Mouse (Mus musculus): Measurements from ENCODE around the gene Nfib.

The Nfib gene

DNA sequence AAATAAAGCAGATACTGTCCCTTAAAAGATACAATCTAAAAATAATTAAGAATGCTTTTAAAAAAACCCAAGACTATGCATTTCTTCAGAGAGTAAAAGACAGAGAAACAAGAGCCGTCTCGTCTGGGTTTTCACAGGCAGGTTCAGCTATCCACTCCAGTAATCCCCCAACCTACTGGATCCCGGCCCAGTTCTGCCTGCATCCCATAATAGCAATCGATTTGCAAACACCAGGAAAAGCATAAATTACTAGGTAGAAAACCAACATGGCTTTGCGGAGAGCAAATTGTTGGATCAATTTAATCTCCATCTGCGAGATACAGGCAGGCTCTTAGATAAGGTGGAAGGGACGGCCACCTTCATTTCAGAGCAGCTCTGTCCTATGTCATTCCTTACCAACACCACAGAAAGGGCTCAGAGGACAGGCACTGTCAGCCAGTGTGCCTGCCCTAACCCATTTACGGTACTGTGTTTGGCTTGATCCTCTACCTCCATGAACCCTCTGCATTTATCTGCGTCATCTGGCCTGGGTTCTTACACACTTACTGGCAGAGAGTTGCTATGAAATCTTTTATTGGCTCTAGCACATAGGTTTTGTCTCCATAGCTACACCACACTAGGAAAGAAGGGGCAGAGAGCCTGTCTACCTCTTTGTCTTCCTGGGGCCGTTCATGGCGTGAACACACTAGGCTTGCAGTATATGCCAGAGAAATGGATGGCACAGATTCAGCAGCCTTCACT lies 321.4 kb downstream of the Nfib start:
- DNase-seq: peak in 1 of 2 experiments; percentile 48

DNA sequence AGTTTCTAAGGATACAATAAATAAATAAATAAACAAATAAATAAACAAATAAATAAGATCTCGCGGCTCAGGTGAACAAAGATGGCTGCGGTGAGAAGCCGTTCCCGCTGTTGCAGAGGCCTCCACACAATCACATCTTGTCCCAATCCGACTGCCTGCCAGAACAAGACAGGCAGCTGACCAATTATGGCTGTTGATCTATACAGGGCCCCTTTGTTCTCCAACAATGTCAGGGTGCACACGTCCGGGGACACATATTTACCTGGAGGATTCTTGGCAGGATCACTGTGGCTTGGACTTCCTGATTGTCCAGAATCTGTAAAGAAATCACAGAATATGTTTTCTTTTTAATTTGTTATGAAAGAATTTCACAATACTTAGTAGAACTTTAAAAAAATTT lies 322.2 kb downstream of the Nfib start:
- no peak for DNase-seq

DNA sequence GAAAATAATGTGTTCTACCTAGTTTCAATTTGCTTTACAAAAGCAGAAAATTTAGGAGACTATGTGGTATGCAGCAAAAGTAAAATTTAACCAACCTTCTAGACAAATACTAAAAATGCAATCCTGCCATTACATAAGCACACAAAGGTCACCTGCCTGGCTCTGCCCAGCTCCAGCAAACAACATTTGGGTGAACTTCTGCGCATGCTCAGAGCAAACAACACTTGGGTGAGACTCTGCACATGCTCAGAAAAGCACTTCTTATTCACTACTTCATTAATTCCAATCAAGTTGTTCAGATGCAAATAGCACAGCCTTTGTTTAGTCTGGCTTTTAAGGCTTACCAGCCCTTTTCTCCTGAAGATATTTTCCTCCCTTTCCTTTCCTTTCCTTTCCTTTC lies 323.8 kb downstream of the Nfib start:
- no peak for DNase-seq

- DNase-seq: no peak
Observed at GRCm38 (mm10) chr4:82380578-82380977, 325.0 kb downstream of the Nfib start.

DNA sequence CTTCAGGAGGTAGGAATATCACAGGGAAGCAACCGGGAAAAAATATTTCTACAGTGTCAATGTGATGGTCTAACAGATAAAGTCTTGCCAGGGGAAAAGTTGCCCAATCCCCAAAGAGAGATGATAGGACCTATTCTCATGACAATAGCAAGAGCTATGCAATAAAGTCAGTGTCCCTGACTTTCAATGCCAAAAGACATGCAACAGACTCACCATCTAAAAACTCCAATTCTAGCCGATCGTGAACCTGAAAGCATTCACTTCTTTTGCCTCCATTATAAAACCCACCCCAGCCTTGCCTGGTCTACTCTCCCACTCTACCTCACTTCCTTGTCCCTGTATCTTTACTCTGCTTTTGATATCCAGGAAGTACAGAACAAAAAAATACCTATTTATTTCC lies 327.5 kb downstream of the Nfib start:
- DNase-seq: no peak

DNA sequence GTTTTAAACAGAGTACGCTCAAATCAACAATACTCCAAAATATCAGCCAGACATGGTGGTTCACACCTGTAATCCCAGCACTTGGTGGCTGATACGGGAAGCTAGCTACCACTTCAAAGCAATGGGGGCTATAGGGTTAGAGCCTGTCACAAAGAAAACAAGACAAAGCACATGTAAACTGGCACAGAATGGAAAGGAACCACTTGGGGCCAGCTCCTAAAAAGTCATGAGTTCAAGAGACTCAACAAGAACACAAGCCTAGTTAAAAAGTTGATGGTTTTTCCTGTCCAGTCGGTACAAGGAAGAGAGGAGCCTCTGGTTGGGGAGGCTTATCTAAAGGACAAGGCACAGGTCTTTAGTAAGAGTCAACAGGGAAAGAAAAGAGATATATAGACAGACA lies 327.9 kb downstream of the Nfib start:
- DNase-seq: no peak

GRCm38 (mm10) chr4:82374560-82374959 lies 331.0 kb downstream of the Nfib start:
- DNase-seq: no peak

DNA sequence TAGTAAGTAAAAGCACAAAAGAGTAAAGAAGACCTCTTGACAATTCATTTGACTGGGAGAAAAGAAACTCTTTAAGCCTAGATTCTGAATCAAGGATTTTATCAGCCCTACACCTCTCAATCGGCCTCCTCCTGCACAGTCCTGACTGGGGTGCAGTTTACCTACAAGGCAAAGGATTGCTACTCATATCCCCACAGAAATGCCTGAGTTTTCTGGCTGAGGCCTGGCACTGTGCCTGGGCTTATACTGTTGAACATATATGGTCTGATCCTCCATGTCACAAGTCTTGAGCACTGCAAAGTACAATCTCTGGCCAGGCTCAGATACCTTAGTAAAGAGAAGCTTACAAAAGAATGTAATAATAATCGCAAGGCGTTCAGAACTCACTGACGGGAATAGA lies 333.3 kb downstream of the Nfib start:
- no peak for DNase-seq

DNA sequence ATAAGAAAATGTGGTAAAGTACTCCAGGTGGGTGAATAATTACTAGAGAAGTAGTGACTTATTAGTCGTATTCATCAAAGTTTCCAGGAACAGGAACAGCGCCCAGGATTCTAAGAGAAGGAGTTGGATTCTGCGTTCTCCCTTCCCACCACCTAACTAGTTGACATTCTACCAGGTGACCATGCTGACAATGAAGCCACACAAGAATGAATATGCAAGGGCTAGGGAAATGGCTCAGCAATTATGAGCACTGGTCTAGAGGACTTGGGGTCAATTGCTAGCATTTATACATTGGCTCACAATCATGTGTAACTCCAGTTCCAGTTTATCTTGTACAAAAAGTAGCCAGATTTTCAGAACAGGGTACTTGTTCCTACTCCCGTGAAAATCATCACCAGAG lies 334.1 kb downstream of the Nfib start:
- DNase-seq: no peak

DNA sequence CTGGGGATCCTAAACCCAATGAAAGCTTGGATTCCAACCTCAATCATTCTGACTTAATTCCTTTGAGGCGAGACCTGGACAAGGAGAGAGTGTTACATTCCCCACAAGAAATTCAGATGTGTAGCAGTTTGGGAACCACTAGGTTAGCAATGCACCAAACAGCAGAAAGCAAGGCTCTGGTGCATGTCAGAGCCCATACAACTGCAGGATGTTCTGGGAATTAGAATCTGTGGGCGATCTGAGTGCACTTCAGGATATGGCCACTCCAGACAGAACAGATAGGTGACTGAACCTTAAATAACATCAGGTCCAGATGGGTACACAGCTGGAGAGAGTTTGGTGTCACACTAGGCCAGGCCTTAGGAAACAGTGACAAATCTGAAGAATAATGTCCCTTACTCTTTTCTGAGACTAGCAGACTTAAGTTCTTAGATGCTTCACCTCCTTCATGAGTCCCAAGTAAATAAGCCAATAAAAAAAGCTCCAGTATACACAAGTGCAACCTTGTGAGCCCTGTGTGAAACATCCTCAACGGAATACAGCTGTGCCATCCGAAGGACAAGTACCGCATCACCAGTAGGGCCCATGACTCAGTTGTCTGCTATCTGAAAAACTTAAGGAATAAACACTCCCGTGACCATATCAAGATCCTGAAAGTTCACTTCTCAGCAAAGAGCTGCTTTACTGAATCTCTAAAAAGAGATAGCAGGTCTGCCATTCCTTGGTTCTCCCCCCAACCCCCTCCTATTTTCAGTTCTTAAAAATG lies 336.4 kb downstream of the Nfib start:
- DNase-seq: no peak

GRCm38 (mm10) chr4:82368091-82368775 lies 337.3 kb downstream of the Nfib start:
- DNase-seq: no peak

DNA sequence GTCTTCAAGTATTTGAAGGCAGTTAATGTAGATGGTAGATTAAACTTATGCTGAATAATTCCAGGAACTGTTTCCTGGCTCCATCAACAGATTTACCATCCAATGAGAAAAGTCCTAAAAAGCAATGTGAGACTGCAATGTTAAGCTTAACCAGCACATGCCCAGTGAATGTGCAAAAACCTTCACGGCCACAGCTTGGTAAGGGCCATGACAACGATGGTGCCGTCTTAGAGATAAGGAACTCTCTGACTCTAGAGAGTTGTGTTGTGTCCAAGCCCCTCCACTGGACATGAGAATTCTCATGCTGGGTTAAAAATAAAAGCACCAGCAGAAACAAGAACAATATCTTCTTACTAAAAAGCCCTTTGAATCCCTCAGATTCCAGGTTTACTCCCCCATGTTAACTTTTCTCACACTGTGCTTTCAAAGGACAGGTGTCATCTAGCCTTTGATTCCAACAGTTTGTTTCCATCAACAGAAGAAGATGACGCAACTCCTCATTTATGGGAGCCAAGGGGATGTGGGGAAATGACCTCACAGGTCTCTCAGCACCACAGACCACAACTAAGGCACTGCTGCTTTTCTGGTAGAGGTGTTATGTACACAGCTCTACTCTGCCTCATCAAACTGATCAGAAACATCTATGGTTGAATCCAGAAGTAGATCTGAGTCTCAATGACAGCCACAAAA lies 340.7 kb downstream of the Nfib start:
- no peak for DNase-seq

GRCm38 (mm10) chr4:82363951-82364350 lies 341.6 kb downstream of the Nfib start:
- DNase-seq: no peak

- DNase-seq: no peak
Observed at GRCm38 (mm10) chr4:82362294-82362693, 343.3 kb downstream of the Nfib start.

- DNase-seq: no peak
Observed at GRCm38 (mm10) chr4:82360081-82360511, 345.5 kb downstream of the Nfib start.

DNA sequence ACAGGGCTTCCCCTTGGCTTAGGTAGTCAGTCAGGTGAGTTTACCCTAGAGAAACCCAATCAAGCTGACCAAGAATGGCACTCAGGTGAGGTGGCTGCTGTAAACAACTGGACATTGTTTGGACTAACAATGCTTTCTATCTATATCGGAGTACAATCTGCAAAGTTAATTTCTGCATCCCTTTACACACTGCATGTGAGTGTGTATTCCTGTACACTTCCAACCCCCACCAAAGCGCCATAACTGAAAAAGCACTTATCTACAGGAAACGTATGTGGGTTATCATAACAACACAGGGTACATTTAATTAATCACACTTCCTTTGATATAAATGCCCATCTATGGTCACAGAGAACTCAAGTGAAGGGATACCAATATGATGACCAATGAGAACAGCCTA lies 346.4 kb downstream of the Nfib start:
- DNase-seq: no peak

- DNase-seq: no peak
Observed at GRCm38 (mm10) chr4:82349006-82349405, 356.5 kb downstream of the Nfib start.

DNA sequence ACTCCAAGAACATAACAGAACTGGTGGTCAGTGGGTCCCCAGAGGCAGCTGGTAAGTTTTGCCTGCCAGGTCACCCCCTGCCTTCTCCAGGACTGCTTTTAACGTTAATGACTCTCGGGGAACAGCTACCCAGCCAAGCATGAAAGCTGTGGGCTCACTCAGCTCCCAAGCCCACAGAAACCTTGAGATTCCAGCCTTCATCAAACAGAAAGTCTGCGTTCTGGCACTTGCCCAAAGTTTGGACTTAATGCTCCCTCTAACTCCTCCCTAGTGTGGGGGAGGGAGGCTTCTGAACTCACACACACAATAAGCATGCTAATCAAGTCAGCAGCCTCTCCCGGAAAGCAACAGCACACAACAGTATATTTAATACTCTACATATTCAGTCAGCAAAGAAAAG lies 360.8 kb downstream of the Nfib start:
- no peak for DNase-seq

DNA sequence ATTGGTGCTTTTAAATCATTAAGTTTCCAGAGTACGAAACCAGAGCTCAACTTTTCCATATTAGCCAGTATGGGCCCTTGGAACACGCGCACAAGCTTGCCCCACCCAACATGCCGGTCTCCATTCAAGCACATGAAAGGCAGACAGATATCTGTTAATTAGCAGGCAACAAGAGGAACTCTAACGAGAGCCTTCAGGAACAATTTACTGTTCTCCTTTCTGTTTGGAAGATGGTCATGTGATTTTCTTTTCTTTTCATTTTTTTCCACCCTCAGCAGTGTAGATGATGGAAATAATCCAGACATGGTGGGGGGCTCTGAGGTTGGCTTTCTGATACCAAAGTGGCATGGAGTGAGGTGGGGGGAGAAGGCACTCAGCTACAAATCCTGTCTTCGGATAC lies 361.3 kb downstream of the Nfib start:
- no peak for DNase-seq

DNA sequence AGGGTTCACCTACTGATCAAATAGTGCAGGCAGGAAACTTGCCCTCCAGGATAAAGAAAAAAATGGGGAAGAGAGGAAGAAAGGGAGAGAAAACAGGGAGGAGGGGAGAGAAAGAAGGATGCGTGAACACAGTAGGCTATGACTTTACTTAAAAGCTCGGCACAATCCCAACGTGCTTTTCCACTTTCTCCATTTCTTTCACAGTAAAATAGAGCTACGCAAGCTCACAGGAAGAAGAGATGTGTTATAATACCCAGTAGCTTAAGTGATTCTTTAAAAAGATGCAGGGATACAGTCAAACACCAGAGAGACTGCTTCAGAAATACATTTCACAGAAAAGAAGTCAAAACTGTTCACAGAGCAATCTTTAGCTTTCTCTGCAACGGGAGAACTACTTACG lies 366.6 kb downstream of the Nfib start:
- DNase-seq: no peak

DNA sequence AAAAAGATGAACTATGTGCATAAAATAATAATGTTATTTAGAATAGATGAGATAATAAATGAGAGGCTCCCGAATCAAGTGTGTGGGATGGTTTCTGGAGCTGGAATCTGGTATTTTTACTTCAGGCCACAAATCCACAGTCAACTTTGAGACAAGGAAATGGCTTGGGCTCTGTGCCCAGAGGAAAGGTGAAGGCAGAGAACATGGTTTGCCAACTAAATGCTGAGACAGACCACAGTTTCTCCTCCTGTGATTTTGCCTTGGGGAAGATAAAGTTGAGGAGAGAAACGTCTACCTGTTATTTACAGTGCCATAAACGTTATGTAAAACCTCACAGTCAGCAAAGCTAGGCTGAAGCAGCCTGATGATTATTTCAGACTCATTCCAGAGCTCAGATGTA lies 367.1 kb downstream of the Nfib start:
- DNase-seq: peak; percentile 54 to 63

DNA sequence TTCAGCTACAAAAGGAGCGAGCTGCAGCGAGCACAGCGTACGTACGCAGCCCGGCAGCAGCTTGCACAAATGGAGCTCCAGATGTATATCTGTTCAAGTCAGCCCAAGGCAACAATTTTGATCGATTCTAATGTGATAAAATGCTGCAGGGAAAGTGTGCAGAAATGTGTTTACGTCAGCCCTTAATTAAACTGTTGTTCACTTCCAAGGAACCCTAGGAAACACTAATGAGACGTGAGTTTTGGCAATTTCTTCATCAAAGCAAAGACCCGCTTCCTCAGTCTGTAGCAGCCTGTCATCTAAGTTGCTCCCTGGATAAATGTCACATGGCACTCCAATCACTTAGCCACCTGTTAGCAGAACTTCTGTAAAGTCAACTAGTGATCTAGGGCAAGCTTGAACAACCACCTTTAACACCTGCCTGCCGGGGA lies 368.6 kb downstream of the Nfib start:
- DNase-seq: no peak

- DNase-seq: no peak
Observed at GRCm38 (mm10) chr4:82335266-82335865, 370.2 kb downstream of the Nfib start.

Measured in cerebellum, postnatal 36 days (tissue).